Mouse (Mus musculus) activated CD4-positive, CD25-positive, alpha-beta regulatory T cell, adult 4 months (primary cell): ENCODE data around the gene Ice2. TPM values are rescaled to one million over a fixed set of nuclear protein-coding genes. Genes with fewer than 3 reads are reported as not detected.

Experiments
- ATAC-seq: one replicate; pipeline ENCODE4 v1.8.0; 2017
- polyA plus RNA-seq, 2 experiments: library from polyadenylated mRNA; unstranded; fragments of 100-300 nt; shearing (Covaris generic); gene quantifications; one replicate each; pipeline ENCODE4 v1.2.1; 2017

Ice2 gene
- 10 to 100 TPM; 12.8 to 16.0 TPM for polyA plus RNA-seq

- peak; percentile 89 for ATAC-seq
These were observed at the start of gene Ice2 for GRCm38 (mm10) chr9:69397760-69398452. Ice2 (plus strand) TSS chr9:69397906.

GRCm38 (mm10) chr9:69349537-69349936 is 48.2 kb upstream of the Ice2 start:
- ATAC-seq = peak; percentile 38

DNA sequence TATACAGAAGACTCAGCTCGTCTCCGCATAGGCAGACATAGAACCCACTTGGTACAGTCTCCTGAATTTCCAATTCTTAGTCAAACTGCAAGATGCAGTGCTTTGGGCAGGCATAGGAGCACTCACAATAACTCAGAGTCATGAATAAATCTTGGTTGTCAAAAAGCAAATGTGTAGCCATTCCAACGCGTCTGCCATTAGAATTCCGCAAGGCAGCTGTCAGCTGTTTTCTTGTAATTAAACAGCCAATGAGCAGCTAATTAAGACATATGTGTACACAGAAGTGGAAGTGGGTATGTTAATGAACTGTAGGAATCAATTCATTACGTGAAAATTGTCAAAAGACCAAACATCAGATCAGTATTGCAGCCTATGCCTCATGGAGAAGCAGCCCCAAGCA is 43.5 kb upstream of the Ice2 start:
- ATAC-seq = no peak

GRCm38 (mm10) chr9:69357834-69358233 is 39.9 kb upstream of the Ice2 start:
- ATAC-seq = peak; percentile 49

GRCm38 (mm10) chr9:69358797-69359196 is 38.9 kb upstream of the Ice2 start:
- no peak for ATAC-seq

GRCm38 (mm10) chr9:69361951-69362445 is 35.7 kb upstream of the Ice2 start:
- ATAC-seq = no peak

GRCm38 (mm10) chr9:69362766-69363165 is 34.9 kb upstream of the Ice2 start:
- ATAC-seq = no peak

DNA sequence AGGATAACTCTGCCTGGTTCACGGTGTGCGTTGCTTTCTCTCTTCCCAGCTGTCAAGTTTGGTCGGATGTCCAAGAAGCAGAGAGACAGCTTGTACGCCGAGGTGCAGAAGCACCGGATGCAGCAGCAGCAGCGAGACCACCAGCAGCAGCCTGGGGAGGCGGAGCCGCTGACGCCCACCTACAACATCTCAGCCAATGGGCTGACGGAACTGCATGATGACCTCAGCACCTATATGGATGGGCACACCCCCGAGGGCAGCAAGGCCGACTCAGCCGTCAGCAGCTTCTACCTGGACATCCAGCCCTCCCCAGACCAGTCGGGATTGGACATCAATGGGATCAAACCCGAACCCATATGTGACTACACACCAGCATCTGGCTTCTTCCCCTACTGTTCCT is 33.6 kb upstream of the Ice2 start:
- ATAC-seq = no peak

- ATAC-seq = no peak
These were observed 30.7 kb upstream of the Ice2 start for GRCm38 (mm10) chr9:69367055-69367454.

DNA sequence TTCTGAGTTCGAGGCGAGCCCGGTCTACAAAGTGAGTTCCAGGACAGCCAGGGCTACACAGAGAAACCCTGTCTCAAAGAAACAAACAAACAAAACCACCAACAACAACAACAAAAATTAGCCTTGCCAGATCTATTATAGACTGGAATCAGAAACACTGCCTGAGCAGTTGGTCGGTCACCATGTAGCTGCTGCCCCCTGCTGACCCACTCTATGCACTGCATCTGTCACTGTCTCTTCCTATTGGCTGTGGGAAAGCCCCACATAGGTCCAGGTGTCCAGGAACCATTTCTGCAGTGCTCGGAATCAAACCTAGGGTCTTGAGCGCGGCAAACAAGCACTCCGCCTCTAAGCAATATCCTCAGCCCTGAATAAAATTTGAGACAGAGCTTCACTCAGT is 29.6 kb upstream of the Ice2 start:
- peak; percentile 73 for ATAC-seq

GRCm38 (mm10) chr9:69371046-69371724 is 26.5 kb upstream of the Ice2 start:
- ATAC-seq = no peak

GRCm38 (mm10) chr9:69372871-69373270 is 24.8 kb upstream of the Ice2 start:
- no peak for ATAC-seq

- ATAC-seq = no peak
These were observed 20.6 kb upstream of the Ice2 start for GRCm38 (mm10) chr9:69376982-69377653.

GRCm38 (mm10) chr9:69377654-69378045 is 20.1 kb upstream of the Ice2 start:
- no peak for ATAC-seq

DNA sequence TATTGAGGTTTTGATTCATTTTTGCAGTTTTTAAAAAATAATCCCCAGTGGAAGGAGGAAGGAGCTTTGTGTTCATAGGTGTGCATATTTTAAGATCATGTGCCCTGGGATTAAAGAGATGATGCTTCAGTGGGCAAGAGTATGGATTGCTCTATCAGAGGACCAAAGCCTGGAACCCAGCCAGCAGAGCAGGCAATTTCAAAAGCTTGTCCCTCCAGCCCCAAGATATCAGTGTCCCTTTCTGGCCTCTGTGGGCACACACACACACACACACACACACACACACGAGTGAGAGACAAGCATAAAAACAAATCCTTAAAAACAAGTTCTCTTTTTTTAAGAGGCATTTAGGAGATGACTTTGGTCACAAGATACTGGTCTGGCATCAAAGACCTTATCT is 17.2 kb upstream of the Ice2 start:
- no peak for ATAC-seq

DNA sequence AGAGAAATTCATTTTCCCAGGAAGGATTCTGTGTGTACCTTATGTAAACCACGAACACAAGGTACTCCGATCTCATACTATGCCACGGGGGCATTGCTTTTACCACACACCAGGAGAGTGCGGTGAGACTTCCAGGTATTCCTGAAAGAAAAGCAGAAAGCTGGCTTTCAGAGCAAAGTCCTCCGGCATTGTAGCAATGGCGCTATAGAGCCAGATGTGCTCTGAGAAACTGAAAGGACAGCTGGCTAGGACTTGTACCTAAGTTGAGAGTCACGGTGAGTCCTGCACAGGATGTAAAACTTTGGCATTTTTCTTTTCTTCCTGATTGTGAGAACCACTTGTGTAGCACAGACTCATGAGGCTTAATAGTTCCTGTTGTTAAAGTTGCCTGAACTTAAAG is 16.0 kb upstream of the Ice2 start:
- ATAC-seq = no peak

GRCm38 (mm10) chr9:69384475-69384874 is 13.2 kb upstream of the Ice2 start:
- no peak for ATAC-seq

DNA sequence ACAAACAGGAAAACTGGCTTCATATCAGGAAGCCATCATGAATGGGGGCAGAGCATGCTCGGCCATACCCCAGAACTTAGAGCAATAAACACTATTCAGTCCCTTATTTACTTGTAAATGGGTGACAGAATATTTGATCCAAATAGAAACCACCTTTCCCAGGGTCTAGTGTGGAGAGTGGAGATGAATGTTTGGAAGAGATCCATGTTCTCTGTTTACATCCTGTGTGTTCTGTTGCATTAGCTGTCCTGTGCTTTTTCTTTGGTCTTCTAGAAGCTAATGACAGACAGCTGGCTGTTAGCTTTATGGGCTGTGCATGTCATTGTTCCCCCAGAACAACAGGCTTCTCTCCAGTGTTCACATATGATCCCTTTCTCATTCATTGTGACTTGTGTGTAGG is 12.8 kb upstream of the Ice2 start:
- ATAC-seq = no peak

- no peak for ATAC-seq
These were observed 10.4 kb upstream of the Ice2 start for GRCm38 (mm10) chr9:69387296-69387695.

- no peak for ATAC-seq
These were observed 7.1 kb upstream of the Ice2 start for GRCm38 (mm10) chr9:69390631-69391030.

DNA sequence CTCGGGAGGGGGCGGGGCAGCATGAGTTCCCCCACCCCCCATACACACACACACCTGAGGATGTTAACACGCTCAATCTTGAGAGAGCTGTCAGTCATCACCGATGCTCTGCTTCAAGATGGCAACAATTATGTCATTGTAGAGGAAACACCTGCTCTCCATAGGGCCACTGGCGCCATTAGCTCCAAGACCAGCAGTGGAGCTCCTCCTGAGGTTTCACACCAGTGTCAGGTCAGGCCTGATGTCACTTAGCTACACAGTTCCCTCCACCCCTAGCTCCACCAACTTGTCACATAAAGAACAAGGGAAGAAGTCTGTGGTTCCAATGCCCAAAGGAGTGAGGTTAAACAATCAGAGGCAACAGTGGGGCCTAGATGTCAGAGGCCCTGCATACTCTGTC is 3.5 kb upstream of the Ice2 start:
- no peak for ATAC-seq

DNA sequence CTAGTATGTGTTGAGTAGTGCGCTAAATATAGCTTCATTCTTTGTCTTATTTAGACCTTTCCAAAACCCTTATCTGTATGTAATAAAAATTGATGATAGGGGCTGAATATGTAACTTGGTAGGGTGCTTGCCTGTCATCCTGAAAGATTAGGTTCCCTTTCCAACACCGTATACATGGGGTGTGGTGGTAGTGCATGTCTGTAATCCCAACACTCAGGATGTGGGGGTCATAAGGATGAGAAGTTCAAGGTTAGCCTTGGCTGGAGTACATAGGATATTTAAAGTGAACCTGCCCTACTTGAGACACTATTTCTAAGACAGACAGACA is 310 bp upstream of the Ice2 start:
- no peak for ATAC-seq

- peak; percentile 11 for ATAC-seq
These were observed 746 bp downstream of the Ice2 start for GRCm38 (mm10) chr9:69398453-69398850.

DNA sequence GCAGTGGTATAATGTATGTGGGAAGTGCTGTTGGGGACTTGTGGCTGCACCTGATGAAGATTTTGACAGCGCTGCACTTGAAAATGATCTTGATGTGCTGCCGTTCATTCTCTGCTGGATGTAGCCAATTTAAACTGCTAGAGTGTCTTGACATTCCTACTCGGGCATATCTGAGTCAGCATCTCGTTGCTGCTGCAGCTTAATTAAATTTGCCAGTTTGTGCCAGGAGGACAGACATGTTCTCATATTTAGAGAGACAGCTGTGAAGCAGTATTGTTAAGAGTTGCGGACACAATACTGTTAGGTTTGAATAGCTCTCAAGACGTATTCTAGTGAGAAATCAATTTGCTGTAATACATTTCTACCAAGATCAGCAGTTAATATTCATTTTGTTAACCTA is 7.0 kb downstream of the Ice2 start:
- ATAC-seq = no peak
